Mouse (Mus musculus) heart, adult 2 months (tissue): ENCODE data around the gene Cnksr1. TPM values are rescaled to one million over a fixed set of nuclear protein-coding genes. Genes with fewer than 3 reads are reported as not detected.
A peak's percentile ranks its signal among the peaks of the same experiment; 100 is the strongest.

Experiments
- DNase-seq, 2 experiments: peaks; one replicate each; pipeline ENCODE4 v3.0.0; 2021
- H3K27ac ChIP-seq: fragments of 200-600 bp; 2 replicates; pipeline ENCODE4 v1.8.1; 2022
- H3K27me3 ChIP-seq: fragments of 200-500 bp; 2 replicates; pipeline ENCODE4 v1.6.1; 2012; ENCODE audit warnings: mild to moderate bottlenecking, low read length, inconsistent platforms, mixed read lengths; ENCODE audit not compliant: control insufficient read depth, insufficient read depth
- H3K36me3 ChIP-seq: fragments of 200-500 bp; 2 replicates; pipeline ENCODE4 v1.6.1; 2012; ENCODE audit warnings: low read length, inconsistent platforms; ENCODE audit not compliant: control insufficient read depth, insufficient read depth
- H3K4me1 ChIP-seq: fragments of 200-500 bp; 2 replicates; pipeline ENCODE4 v1.6.1; 2011; ENCODE audit warnings: low read length; ENCODE audit not compliant: control insufficient read depth, insufficient read depth
- H3K4me3 ChIP-seq: fragments of 200-600 bp; 2 replicates; pipeline ENCODE4 v1.8.1; 2022
- H3K79me2 ChIP-seq: fragments of 200-500 bp; replicated peaks from 2 replicates; pipeline ENCODE4 v1.6.1; 2012; ENCODE audit warnings: mild to moderate bottlenecking, inconsistent platforms, low read length, moderate library complexity, mixed read lengths; ENCODE audit not compliant: control insufficient read depth, insufficient read depth
- H3K9ac ChIP-seq: fragments of 200-500 bp; 2 replicates; pipeline ENCODE4 v1.6.1; 2012; ENCODE audit warnings: low read depth, mild to moderate bottlenecking, control low read depth, inconsistent platforms, low read length, mixed read lengths
- CTCF ChIP-seq: fragments of 200-600 bp; IDR thresholded peaks from 2 replicates; pipeline ENCODE4 v1.8.1; 2022; ENCODE audit warnings: antibody characterized with exemption, mild to moderate bottlenecking, moderate library complexity
- EP300 ChIP-seq: fragments of 200-500 bp; IDR thresholded peaks from 2 replicates; pipeline ENCODE4 v1.6.1; 2011; ENCODE audit warnings: low read depth, low read length, control low read depth; ENCODE audit not compliant: insufficient read depth
- POLR2A ChIP-seq: fragments of 200-500 bp; IDR thresholded peaks from 2 replicates; pipeline ENCODE4 v1.6.1; 2011; ENCODE audit warnings: mild to moderate bottlenecking, low read depth, low read length, control low read depth; ENCODE audit not compliant: insufficient read depth
- WGBS: fragments of 180-500 bp; shearing (Covaris S2); methylation state at CpG from one replicate; pipeline ENCODE4 v1.1.7; 2018; 5-methylcytosine and 5-hydroxymethylcytosine counted together
- intact Hi-C: fragments of 180-260 bp; cut with DNase I; formaldehyde crosslinking; loops from one replicate; pipeline ENCODE4 v1.15.1; 2025
- long read RNA-seq: library from polyadenylated mRNA; stranded (forward); transcript quantifications from one replicate; pipeline ENCODE4 v2.0.0, GENCODE M21; 2021
- polyA plus RNA-seq: library from polyadenylated mRNA; depleted of rRNA; stranded (reverse); fragments of >200 nt; gene quantifications from 2 replicates; pipeline ENCODE4 v1.2.3, GENCODE M21; 2012; rRNA removed
- total RNA-seq, 2 experiments: library from RNA; stranded (reverse); gene quantifications; 2 replicates each; pipeline ENCODE4 v1.2.3; 2021

The Cnksr1 gene
- total RNA-seq (1 to 10 TPM; 4.1 to 6.7 TPM), polyA plus RNA-seq (3.3 and 4.4 TPM in 2 replicates)
- long read RNA-seq, transcript Cnksr1-201 (21 exons, 2,468 nt): major isoform, 5 of 11 reads
- long read RNA-seq, partial matches to known transcripts: 2 of 11 reads
- long read RNA-seq, other reads (novel, unspliced or antisense): 4 of 11 reads

- Histone ChIP-seq H3K27me3 (no peaks in the 10 kb centered on the region), H3K4me1 (peaks cover 1% of the 10 kb centered on the region; the same call in 1 of the 2 replicates), H3K27ac (peak within 1 kb of the TSS; percentile 65), H3K36me3 (no peaks in the 10 kb centered on the region), H3K9ac (peak within 1 kb of the TSS; percentile 34), H3K79me2 (no peaks in the 10 kb centered on the region), H3K4me3 (peak within 1 kb of the TSS; percentile 33; the same call in 1 of the 2 replicates)
- intact Hi-C loops: no loop called here
- TF ChIP-seq POLR2A: no peak
- no peak for TF ChIP-seq EP300
- no peak for TF ChIP-seq CTCF
- peak; percentile 77 to 80 for DNase-seq
- 2% methylated on average over 18 of the region's 18 CpGs for WGBS
These were observed at the start of gene Cnksr1 for GRCm38 (mm10) chr4:134238279-134238651. Gene Cnksr1 (minus strand): TSS chr4:134238399.

- peaks cover 4% of the 10 kb centered on the region for H3K4me1 ChIP-seq
- peak in 1 of 2 experiments; percentile 83 for DNase-seq
- intact Hi-C loops: loop anchor here (1.0 to 10.0 kb wide), 4 partner anchors 19 to 637 kb away; partner anchors contain the start of genes Cep85 and Rsrp1
- under 1% methylated on average over 43 of the region's 43 CpGs for WGBS
- H3K9ac ChIP-seq: peak within 1 kb of the TSS; percentile 94
- TF ChIP-seq CTCF (no peak), POLR2A (no peak), EP300 (no peak)
- no peaks in the 10 kb centered on the region for H3K36me3 ChIP-seq
- peak within 1 kb of the TSS; percentile 94 for H3K4me3 ChIP-seq
- H3K79me2 ChIP-seq: no peaks in the 10 kb centered on the region
- peak within 1 kb of the TSS; percentile 94 for H3K27ac ChIP-seq
- H3K27me3 ChIP-seq: no peaks in the 10 kb centered on the region
These were observed 49.4 kb upstream of the Cnksr1 start, which contains the start of gene Pdik1l for GRCm38 (mm10) chr4:134287575-134288025. Gene Pdik1l (minus strand): TSS chr4:134287895.

GRCm38 (mm10) chr4:134287168-134287564 lies 49.0 kb upstream of the Cnksr1 start:
- Histone ChIP-seq H3K4me3 (peak overlapping the region; percentile 94), H3K9ac (peak overlapping the region; percentile 94), H3K79me2 (no peaks in the 10 kb centered on the region), H3K4me1 (peaks cover 4% of the 10 kb centered on the region), H3K27ac (peak overlapping the region; percentile 94), H3K36me3 (no peaks in the 10 kb centered on the region), H3K27me3 (no peaks in the 10 kb centered on the region)
- peak; percentile 97 to 100 for DNase-seq
- intact Hi-C loops: loop anchor here (1.0 to 10.0 kb wide), 4 partner anchors 18 to 638 kb away; partner anchors contain the start of genes Cep85 and Rsrp1
- TF ChIP-seq POLR2A: peak; percentile 76
- 0 out of 2 replicates have a peak, but pooled peaks have one; percentile 51 for TF ChIP-seq EP300
- peak; percentile 64 for TF ChIP-seq CTCF
- WGBS: under 1% methylated on average over 59 of the region's 59 CpGs

GRCm38 (mm10) chr4:134286226-134287167 lies 48.3 kb upstream of the Cnksr1 start:
- TF ChIP-seq POLR2A: no peak
- no peak for TF ChIP-seq EP300
- TF ChIP-seq CTCF: no peak
- Histone ChIP-seq H3K36me3 (no peaks in the 10 kb centered on the region), H3K4me1 (peaks cover 3% of the 10 kb centered on the region), H3K27ac (peak overlapping the region; percentile 85), H3K27me3 (no peaks in the 10 kb centered on the region), H3K79me2 (no peaks in the 10 kb centered on the region), H3K9ac (peak overlapping the region; percentile 94), H3K4me3 (peak overlapping the region; percentile 94)
- whole genome bisulfite sequencing: 2% methylated on average over 59 of the region's 59 CpGs
- intact Hi-C loops: loop anchor here (1.0 to 10.0 kb wide), 4 partner anchors 18 to 638 kb away; partner anchors contain the start of genes Cep85 and Rsrp1
- DNase-seq: no peak

- H3K27me3 ChIP-seq: no peaks in the 10 kb centered on the region
- H3K4me3 ChIP-seq: no peak overlapping the region
- H3K27ac ChIP-seq: no peak overlapping the region
- 83% methylated on average over 2 of the region's 2 CpGs for WGBS
- intact Hi-C loops: loop anchor here (10.0 kb wide), 1 partner anchor 640 kb away; the partner anchor contains the start of gene Rsrp1
- no peak overlapping the region for H3K9ac ChIP-seq
- peaks cover 3% of the 10 kb centered on the region for H3K4me1 ChIP-seq
- no peak for TF ChIP-seq CTCF
- no peak for TF ChIP-seq POLR2A
- TF ChIP-seq EP300: no peak
- no peaks in the 10 kb centered on the region for H3K79me2 ChIP-seq
- no peak for DNase-seq
- H3K36me3 ChIP-seq: no peaks in the 10 kb centered on the region
These were observed 46.7 kb upstream of the Cnksr1 start for GRCm38 (mm10) chr4:134284942-134285341.
